Mouse (Mus musculus) B cell, adult 62 days (primary cell): ENCODE results near the gene Spag7. TPM values are rescaled to one million over a fixed set of nuclear protein-coding genes. Genes with fewer than 3 reads are reported as not detected.

ENCODE experiments used
- total RNA-seq: library from RNA; stranded (reverse); gene quantifications from 4 replicates; pipeline ENCODE4 v1.2.4, GENCODE M21; 2023

Spag7 gene
- total RNA-seq: 34.1 to 44.3 TPM (median 40.2 TPM) in 4 replicates

DNA sequence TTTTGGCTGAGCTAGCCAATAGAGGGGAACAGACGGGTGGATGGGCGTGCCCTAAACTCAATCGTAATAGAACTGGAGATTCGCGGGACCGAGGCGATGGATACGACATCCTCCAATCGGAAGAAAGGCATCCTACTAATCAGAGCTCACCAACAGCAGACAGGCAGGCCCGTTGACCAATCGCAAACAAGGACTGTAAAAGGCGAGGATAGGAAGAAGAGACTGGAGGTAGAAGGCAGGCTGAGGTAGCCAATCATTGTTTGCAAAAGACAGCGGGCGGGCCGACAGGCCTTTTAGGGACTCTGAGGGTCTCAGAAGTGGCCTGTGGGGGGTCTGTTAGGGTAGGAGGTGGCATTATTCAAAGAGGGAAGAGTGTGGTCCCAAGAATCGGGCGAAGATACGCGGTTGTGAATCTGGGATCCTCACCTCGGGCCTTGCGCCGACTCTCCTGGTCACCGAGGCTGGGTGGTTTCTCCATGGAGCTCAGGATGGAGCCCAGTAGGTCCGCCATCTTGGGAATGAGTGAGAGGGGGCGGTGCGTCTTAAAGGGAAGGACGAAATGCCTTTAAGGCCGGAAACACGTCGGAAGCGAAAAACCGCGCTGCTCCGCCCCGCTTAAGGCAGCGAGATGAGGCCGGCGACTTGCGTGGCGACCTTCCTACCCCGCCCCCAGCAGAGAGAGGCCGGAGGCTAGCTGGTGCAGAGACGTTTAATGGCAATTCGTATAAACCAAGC is at the start of gene Spag7:
Gene Spag7, minus strand, starts transcription at position 646 of the 735 bp plus-strand sequence.

DNA sequence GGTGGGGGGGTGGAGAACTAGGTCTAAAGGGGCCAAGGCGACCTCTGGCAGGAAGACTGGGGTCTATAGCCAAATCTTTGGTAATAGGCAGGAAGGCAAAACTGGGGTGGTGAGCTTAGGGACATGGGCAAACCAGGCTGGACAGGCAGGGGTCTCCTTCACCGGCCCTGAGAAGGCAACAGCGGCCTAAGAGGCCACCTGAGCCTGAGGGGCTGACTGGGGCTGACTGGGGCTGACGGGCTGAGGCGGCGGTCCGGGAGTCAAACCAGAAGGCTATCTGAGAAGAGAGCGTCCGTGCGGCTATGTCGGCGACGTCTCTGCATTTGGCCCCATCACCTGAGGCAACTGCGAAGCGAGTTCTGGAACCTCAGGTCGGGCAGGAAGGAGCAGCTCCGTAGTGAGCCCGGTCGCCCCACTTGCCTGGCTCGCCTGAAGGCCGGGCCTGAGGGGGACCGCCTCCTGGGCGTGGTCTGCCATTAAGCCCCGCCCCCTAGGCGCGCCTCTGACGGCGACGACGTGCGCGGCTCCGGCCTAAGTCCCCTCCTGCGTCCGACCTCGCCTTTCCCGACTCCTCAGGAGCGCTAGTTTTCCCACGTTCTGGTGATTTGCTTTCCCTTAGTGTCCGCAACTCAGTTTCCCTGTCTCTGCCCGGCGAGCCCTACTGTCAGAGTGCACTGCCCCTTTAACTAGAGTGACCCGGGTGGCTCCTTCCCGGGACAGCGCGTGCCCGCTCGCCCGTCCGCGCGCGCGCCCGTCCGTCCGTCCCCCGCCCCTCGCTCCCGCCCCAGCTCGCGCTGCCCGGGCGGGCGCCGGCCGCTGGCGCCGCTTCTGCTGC is 30.7 kb upstream of the Spag7 start, which contains the start of the genes Inca1 and Kif1c:
Gene Inca1, minus strand, starts transcription at position 434 of the 835 bp plus-strand sequence.
Gene Kif1c, plus strand, starts transcription at position 827 of the 835 bp plus-strand sequence.

GRCm38 (mm10) chr11:70687601-70688199 is 18.5 kb upstream of the Spag7 start, which contains the start of gene Camta2:
Camta2 (minus strand) TSS chr11:70688105.

DNA sequence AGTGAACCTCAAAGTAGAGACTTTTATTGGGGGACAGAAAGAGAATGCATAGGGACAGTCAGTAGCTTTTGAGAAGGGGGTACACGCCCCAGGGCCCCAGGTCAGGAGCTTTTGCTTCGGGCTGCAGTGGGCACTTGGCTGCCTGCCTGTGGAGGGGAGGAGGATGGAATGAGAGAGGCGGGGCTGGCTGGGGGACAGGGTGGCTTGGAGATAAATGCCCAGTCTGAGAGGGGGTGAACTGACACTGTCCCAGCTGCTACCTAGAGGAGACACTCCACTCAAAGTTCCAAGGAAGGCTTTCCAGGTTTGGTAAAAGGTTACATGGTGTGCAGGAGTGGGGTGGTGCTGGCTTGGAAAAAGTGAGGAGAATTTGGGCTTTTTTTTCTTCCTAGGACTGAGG is 12.3 kb downstream of the Spag7 start, which contains the start of gene Eno3:
Gene Eno3, plus strand, starts transcription at position 239 of the 400 bp plus-strand sequence.

GRCm38 (mm10) chr11:70654198-70654922 is 14.9 kb downstream of the Spag7 start, which contains the start of gene Pfn1:
Pfn1 (minus strand) TSS chr11:70654644.

DNA sequence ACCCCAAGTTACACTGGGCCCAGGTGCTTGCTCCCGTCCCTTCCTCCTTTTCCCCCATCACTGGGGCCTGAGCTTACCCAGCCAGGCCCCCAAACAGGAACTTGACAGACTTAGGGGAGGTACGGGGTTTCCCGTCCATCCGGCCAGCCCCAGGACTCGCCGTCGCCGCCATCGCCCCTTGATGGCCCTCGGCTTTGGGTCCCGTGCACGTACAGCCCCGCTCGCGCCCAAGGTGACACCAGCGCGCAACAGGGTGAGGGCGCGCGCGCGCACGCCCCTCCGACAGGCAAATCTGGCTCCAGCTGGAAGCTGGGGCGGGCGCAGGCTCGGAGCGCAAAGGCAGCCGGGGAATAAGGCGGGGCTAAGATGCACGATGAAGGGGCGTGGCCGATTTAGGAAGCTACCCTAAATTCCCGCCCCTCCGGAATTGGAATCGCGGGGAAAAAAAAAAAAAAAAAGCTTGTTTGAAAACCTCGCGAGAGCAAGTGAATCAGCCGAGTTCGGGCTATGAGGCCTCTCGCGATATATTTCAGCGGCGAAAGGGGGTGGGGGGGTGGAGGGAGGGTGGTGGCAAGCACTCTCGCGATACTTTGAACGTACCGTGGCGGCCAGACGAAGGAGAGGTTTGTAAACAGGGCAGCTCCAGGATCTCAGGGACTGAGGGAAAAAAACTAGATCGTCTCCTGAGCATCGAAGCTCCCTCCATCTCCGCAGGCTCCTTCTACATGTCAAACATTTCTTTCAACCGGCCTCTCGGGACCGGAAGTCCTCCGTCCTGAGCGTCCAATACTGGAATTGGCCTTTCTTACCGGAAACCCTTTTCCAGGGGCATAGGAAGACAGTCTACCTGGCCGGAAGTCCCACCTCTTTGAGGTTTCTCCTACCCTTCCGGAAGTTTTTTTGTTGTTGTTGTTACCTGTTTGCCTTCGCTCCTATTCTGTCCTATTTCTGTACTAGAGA is 22.2 kb downstream of the Spag7 start, which contains the start of the genes Rnf167 and Slc25a11:
Gene Rnf167, plus strand, starts transcription at position 545 of the 960 bp plus-strand sequence.
Gene Slc25a11, minus strand, starts transcription at position 789 of the 960 bp plus-strand sequence.

DNA sequence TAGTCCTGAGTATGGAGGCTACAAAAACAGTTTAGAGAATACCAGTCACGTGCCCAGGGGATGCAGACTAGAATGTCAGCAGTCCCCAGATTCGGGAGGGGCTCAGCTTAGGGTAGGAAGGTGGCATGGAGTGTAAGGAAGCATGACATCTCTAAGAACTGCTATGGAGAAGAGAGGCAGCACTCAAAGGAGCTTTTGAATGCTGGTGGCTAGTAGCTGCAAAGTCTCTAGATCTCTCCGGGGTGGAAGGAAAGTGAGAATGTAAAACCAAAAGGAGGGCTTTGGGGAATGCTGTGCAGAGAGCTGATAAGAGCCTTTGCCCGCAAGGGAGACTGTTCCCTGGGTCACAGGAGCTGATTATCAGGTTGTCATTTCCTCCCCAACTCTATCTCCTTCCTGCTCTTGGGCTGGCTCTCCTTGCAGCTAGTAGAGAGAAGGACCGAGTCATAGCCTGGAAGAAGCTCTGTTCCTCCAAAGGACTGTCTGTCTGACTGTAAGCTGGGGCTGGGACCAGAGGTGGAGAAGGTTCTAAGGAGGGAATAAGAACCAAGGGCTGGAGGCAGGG is 30.4 kb downstream of the Spag7 start, which contains the start of gene Gp1ba:
Gene Gp1ba, plus strand, starts transcription at position 409 of the 565 bp plus-strand sequence.

DNA sequence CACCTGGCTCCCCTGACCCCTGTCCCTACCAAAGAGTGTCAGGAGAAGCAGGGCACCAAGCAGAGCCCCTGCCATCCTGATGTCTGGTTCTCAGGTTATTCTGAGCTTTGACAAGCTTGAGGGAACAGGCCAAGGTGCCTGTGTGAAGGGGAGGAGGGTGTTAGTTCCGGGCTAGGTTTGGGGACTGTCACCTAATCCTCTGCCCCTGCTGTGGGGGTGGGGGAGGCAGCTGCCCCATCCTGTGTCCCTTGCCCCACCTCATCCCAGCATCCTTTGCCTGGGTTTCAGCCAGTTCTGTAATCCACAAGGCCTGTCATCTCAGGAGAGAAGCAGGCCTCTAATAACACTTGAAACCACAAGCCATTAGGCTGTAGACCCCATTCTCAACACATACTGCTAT is 50.1 kb downstream of the Spag7 start, which contains the start of gene Chrne:
Gene Chrne, minus strand, starts transcription at position 116 of the 400 bp plus-strand sequence.

GRCm38 (mm10) chr11:70615516-70616093 is 53.6 kb downstream of the Spag7 start, which contains the start of gene 4930544D05Rik:
4930544D05Rik (plus strand) TSS chr11:70615848.

Other genes with a start within 250 kb of the Spag7 start
- gene Arrb2, start 236.8 kb downstream of the Spag7 start, total RNA-seq: 96.8 to 105 TPM (median 102 TPM) in 4 replicates
- gene Med11, start 217.5 kb downstream of the Spag7 start, total RNA-seq: 41.2 to 54.4 TPM (median 43.1 TPM) in 4 replicates
- gene Zmynd15, start 210.0 kb downstream of the Spag7 start, total RNA-seq: 0.41 to 3.1 TPM (median 0.87 TPM) in 4 replicates
- 8.6 to 11.2 TPM (median 9.8 TPM) in 4 replicates for gene Cxcl16, start 209.4 kb downstream of the Spag7 start, total RNA-seq
- not detected in 4 replicates for gene Tm4sf5, start 164.2 kb downstream of the Spag7 start, total RNA-seq
- gene Vmo1, start 154.8 kb downstream of the Spag7 start, total RNA-seq: not detected in 4 replicates
- gene Gltpd2, start 150.2 kb downstream of the Spag7 start, total RNA-seq: not detected in 4 replicates
- gene Psmb6, start 144.0 kb downstream of the Spag7 start, total RNA-seq: 123 to 130 TPM (median 128 TPM) in 4 replicates
- gene Gm40193, start 136.5 kb downstream of the Spag7 start, total RNA-seq: not detected in 4 replicates
- 3.6 to 6.9 TPM (median 4.8 TPM) in 4 replicates for gene Pld2, start 129.4 kb downstream of the Spag7 start, total RNA-seq
- 83.2 to 99.3 TPM (median 92.6 TPM) in 4 replicates for gene Mink1, start 106.5 kb downstream of the Spag7 start, total RNA-seq
- not detected in 4 replicates for gene 4930544D05Rik, start 53.6 kb downstream of the Spag7 start, total RNA-seq
- 2.2 TPM in 1 of 4 replicates, not detected in the others for gene Chrne, start 50.2 kb downstream of the Spag7 start, total RNA-seq
- gene Gp1ba, start 30.3 kb downstream of the Spag7 start, total RNA-seq: not detected in 4 replicates
- gene Rnf167, start 22.2 kb downstream of the Spag7 start, total RNA-seq: 191 to 209 TPM (median 198 TPM) in 4 replicates
- 63.0 to 77.8 TPM (median 66.3 TPM) in 4 replicates for gene Slc25a11, start 21.9 kb downstream of the Spag7 start, total RNA-seq
- gene Pfn1, start 14.8 kb downstream of the Spag7 start, total RNA-seq: 1,311 to 1,415 TPM (median 1,337 TPM) in 4 replicates
- 27.9 to 35.0 TPM (median 31.9 TPM) in 4 replicates for gene Eno3, start 12.2 kb downstream of the Spag7 start, total RNA-seq
- 60.2 to 85.3 TPM (median 65.6 TPM) in 4 replicates for gene Camta2, start 18.7 kb upstream of the Spag7 start, total RNA-seq
- 1.4 to 2.5 TPM (median 2.2 TPM) in 4 replicates for gene Inca1, start 30.7 kb upstream of the Spag7 start, total RNA-seq
- 27.1 to 33.9 TPM (median 29.3 TPM) in 4 replicates for gene Kif1c, start 31.1 kb upstream of the Spag7 start, total RNA-seq
- gene Zfp3, start 94.8 kb upstream of the Spag7 start, total RNA-seq: 1.9 to 2.7 TPM (median 2.2 TPM) in 4 replicates
- gene Scimp, start 143.2 kb upstream of the Spag7 start, total RNA-seq: 22.2 to 27.1 TPM (median 23.6 TPM) in 4 replicates
- gene Rabep1, start 175.4 kb upstream of the Spag7 start, total RNA-seq: 55.4 to 60.1 TPM (median 57.9 TPM) in 4 replicates